Mouse (Mus musculus): ENCODE measurements around the gene Fn3krp.

Gene Fn3krp

DNA sequence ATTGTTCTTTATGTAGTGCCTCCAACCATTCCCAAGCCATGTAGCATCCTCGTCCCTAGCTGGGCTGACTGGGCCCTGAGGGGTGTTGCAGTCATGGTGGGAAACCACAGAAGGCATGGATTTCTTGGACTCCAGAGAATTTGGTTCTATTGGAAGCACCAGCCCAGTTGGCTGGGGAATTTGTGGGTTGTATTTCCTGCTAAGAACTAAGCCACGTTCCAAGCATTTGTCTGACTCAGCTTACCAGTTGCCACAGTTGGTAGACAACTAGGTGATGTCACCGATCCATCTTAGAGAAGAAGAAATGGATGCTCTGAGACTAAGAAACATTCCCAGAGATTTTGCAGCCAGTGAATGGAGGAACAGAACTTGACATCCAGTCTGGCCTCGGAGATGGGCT is 20.5 kb downstream of the Fn3krp start:
- no peak for DNase-seq (ENCODE audit: inconsistent age in 2 of 2, low spot score in 1 of 2)

- no peak for DNase-seq (ENCODE audit: inconsistent age in 2 of 2, low spot score in 1 of 2)
These were observed 20.9 kb downstream of the Fn3krp start for GRCm38 (mm10) chr11:121442076-121442475.

DNA sequence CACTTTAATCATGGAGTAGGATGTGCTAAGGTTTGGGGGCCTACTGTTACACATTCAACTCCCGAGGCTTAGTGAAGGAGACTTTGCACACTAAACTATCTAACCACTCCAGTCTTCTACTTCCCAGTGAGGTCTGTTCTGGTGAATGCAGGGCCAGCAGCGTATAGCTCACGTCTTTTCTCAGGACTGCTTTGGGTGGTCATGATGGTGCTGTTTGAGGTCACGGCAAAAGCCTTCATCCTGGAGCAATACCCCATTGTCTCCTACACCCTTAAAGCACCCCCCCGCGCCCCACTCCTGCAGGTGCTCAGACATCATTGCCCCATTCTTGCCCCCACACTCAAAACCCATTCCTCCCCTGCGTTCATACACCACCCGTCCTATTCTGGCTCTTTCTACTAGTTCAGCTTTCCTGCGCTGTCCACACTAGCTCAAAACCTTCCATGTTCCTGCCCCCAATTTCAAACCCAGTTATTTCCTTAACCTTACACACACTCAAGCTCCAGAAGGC is 30.1 kb downstream of the Fn3krp start:
- no peak for DNase-seq (ENCODE audit: inconsistent age in 2 of 2, low spot score in 1 of 2)

- peak; percentile 95 to 99 for DNase-seq (ENCODE audit: inconsistent age in 2 of 2, low spot score in 1 of 2)
These were observed 30.8 kb downstream of the Fn3krp start, which contains the start of gene Tbcd for GRCm38 (mm10) chr11:121451753-121452635. TSS of gene Tbcd (plus strand) at chr11:121451949.

GRCm38 (mm10) chr11:121457874-121458273 is 36.7 kb downstream of the Fn3krp start:
- DNase-seq (ENCODE audit: inconsistent age in 2 of 2, low spot score in 1 of 2): no peak

DNA sequence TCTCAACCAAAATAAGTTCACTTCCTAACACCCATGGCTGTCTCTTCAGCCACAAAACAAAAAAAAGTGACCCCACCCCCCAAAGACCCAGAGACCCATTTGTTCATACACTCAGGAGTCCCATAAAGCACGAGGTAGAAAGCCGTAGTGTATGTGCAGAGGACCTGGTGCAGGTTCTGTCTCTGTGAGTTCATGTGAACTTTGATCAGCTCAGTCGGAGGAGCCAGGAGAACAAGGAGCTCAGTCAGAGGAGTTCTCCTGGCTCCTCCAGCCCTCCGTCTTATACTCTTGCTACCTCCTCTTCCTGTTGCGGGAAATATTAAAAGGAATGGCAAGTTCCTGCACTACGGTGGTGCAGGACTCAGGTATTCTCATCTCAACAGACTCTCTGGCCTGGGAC is 46.2 kb downstream of the Fn3krp start:
- no peak for DNase-seq (ENCODE audit: inconsistent age in 2 of 2, low spot score in 1 of 2)

DNA sequence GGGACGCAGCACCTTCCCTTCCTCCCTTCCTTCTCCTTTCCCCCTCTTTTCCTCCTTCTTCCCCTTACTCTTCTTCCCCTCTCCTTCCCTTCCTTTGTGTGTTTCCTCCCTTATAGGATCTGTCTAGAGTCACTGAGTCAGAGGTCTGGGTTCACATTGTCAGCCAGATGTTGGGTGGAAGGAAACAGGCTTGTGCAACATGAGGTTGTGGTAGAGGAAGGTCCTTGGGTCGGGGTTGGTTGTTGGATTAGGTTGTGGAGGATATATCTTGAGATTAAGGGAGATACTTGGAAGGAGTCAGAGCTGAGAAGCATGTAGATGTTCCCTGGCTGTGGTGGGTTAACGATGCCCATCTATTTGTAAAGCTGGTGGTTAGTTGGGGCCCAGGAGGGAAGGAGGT is 53.6 kb downstream of the Fn3krp start:
- DNase-seq (ENCODE audit: inconsistent age in 2 of 2, low spot score in 1 of 2): no peak

- DNase-seq (ENCODE audit: inconsistent age in 2 of 2, low spot score in 1 of 2): peak; percentile 68 to 91
These were observed 54.7 kb downstream of the Fn3krp start for GRCm38 (mm10) chr11:121475699-121476415.

GRCm38 (mm10) chr11:121479476-121480203 is 58.4 kb downstream of the Fn3krp start:
- no peak for DNase-seq (ENCODE audit: inconsistent age in 2 of 2, low spot score in 1 of 2)

Measured in adrenal gland, adult (tissue).